Mouse (Mus musculus): ENCODE measurements around the gene Rmnd1.
"Not testable (repeated sequence)": the region's sequence is repeated elsewhere in the genome, so short reads cannot be mapped to it uniquely, and the experiment has no call there.

Gene Rmnd1

GRCm38 (mm10) chr10:4432123-4432931, at the start of gene Rmnd1, which contains the start of gene Armt1:
Gene Rmnd1, minus strand, starts transcription at chr10:4432388.
Gene Armt1, plus strand, starts transcription at chr10:4432467.
- peak; percentile 95 to 97 for DNase-seq

GRCm38 (mm10) chr10:4481695-4482094, 49.5 kb upstream of the Rmnd1 start:
- no peak for DNase-seq

GRCm38 (mm10) chr10:4480929-4481328, 48.7 kb upstream of the Rmnd1 start:
- no peak for DNase-seq

- no peak for DNase-seq
Observed at GRCm38 (mm10) chr10:4476604-4477003, 44.4 kb upstream of the Rmnd1 start.

- DNase-seq: no peak
Observed at GRCm38 (mm10) chr10:4475431-4475830, 43.2 kb upstream of the Rmnd1 start.

- DNase-seq: no peak
Observed at GRCm38 (mm10) chr10:4473591-4473993, 41.4 kb upstream of the Rmnd1 start.

- no peak for DNase-seq
Observed at GRCm38 (mm10) chr10:4469406-4469805, 37.2 kb upstream of the Rmnd1 start.

- no peak for DNase-seq
Observed at GRCm38 (mm10) chr10:4465799-4466198, 33.6 kb upstream of the Rmnd1 start.

GRCm38 (mm10) chr10:4460201-4460600, 28.0 kb upstream of the Rmnd1 start:
- no peak for DNase-seq

- no peak for DNase-seq
Observed at GRCm38 (mm10) chr10:4456409-4456808, 24.2 kb upstream of the Rmnd1 start.

- DNase-seq: no peak
Observed at GRCm38 (mm10) chr10:4435416-4435815, 3.2 kb upstream of the Rmnd1 start.

GRCm38 (mm10) chr10:4433871-4434270, 1.7 kb upstream of the Rmnd1 start:
- DNase-seq: not testable (repeated sequence)

- peak in 1 of 2 experiments; percentile 40 for DNase-seq
Observed at GRCm38 (mm10) chr10:4432996-4433755, 988 bp upstream of the Rmnd1 start.

- no peak for DNase-seq
Observed at GRCm38 (mm10) chr10:4431746-4432122, 454 bp downstream of the Rmnd1 start.

GRCm38 (mm10) chr10:4430826-4431225, 1.4 kb downstream of the Rmnd1 start:
- peak; percentile 28 to 38 for DNase-seq

- no peak for DNase-seq
Observed at GRCm38 (mm10) chr10:4430399-4430798, 1.8 kb downstream of the Rmnd1 start.

GRCm38 (mm10) chr10:4425245-4425644, 6.9 kb downstream of the Rmnd1 start:
- peak; percentile 59 to 69 for DNase-seq

GRCm38 (mm10) chr10:4407191-4407590, 25.0 kb downstream of the Rmnd1 start:
- no peak for DNase-seq

GRCm38 (mm10) chr10:4405511-4405910, 26.7 kb downstream of the Rmnd1 start:
- DNase-seq: no peak

- DNase-seq: peak in 1 of 2 experiments; percentile 53
Observed at GRCm38 (mm10) chr10:4404895-4405491, 27.2 kb downstream of the Rmnd1 start.

GRCm38 (mm10) chr10:4398058-4398457, 34.1 kb downstream of the Rmnd1 start:
- DNase-seq: no peak

- no peak for DNase-seq
Observed at GRCm38 (mm10) chr10:4395321-4395720, 36.9 kb downstream of the Rmnd1 start.

GRCm38 (mm10) chr10:4391851-4392250, 40.3 kb downstream of the Rmnd1 start:
- DNase-seq: peak; percentile 43 to 67

Data from kidney, postnatal 4 days (tissue).